Comparison of ENCODE assay signal across 27 mouse cellular contexts in genomic region chr1:69770209-69770608, GRCm38 (mm10). TPM values are rescaled to one million over a fixed set of nuclear protein-coding genes. Genes with fewer than 3 reads are reported as not detected.
DNase-seq lines count a peak whose midpoint lies in the region; ATAC-seq and TF ChIP-seq lines count a peak whose summit lies in the region.
"Had no signal": no experiment of that assay in that cellular context is flagged by ENCODE, and none has a peak within 500 bp of the region (broad histone marks: within the 10 kb centered on the region; RNA-seq: fewer than 3 reads in every experiment).

No protein-coding gene starts in this region.

- H3K27ac ChIP-seq in MEL (ENCODE audit: control insufficient read depth, low read depth, low read length), result no peak overlapping the region
- H3K27ac ChIP-seq in midbrain, embryonic 11.5 days (ENCODE audit: low read depth, low read length), result no peak overlapping the region
- H3K27ac ChIP-seq: embryonic facial prominence, embryonic 10.5 days; embryonic facial prominence, embryonic 13.5 days; forebrain, embryonic 12.5 days; forebrain, embryonic 15.5 days; heart, adult 2 months; heart, embryonic 10.5 days; heart, embryonic 13.5 days; hindbrain, embryonic 12.5 days; hindbrain, embryonic 15.5 days had no signal

- no peaks in the 10 kb centered on the region for H3K4me1 ChIP-seq in MEL (ENCODE audit: control insufficient read depth in 1 of 2, insufficient read depth in 2 of 2, low read length in 2 of 2)
- no peaks in the 10 kb centered on the region for H3K4me1 ChIP-seq in lung, adult 2 months (ENCODE audit: control insufficient read depth, insufficient read depth, low read length)
- no peaks in the 10 kb centered on the region; the same call in 1 of the 2 replicates for H3K4me1 ChIP-seq in midbrain, embryonic 11.5 days (ENCODE audit: control insufficient read depth, insufficient read depth, low read length)
- H3K4me1 ChIP-seq: forebrain, embryonic 15.5 days; heart, embryonic 10.5 days; heart, embryonic 13.5 days; hindbrain, embryonic 12.5 days had no signal

- H3K9ac ChIP-seq in MEL (ENCODE audit: control insufficient read depth, low read depth, low read length, poor library complexity, severe bottlenecking), result no peak overlapping the region
- H3K9ac ChIP-seq in midbrain, embryonic 11.5 days (ENCODE audit: low read length), result no peak overlapping the region
- H3K9ac ChIP-seq: embryonic facial prominence, embryonic 13.5 days; forebrain, embryonic 12.5 days; forebrain, embryonic 15.5 days; heart, embryonic 13.5 days; hindbrain, embryonic 12.5 days; hindbrain, embryonic 15.5 days had no signal

- no peak overlapping the region for H3K4me2 ChIP-seq in midbrain, embryonic 11.5 days
- H3K4me2 ChIP-seq: embryonic facial prominence, embryonic 13.5 days; forebrain, embryonic 12.5 days; forebrain, embryonic 15.5 days; heart, embryonic 13.5 days; hindbrain, embryonic 12.5 days; hindbrain, embryonic 15.5 days had no signal

- H3K79me2 ChIP-seq in MEL (ENCODE audit: control insufficient read depth, insufficient read depth, low read length, poor library complexity), result no peaks in the 10 kb centered on the region

- H3K27me3 ChIP-seq in MEL (ENCODE audit: control insufficient read depth in 1 of 2, insufficient read depth in 2 of 2, low read length in 2 of 2), result no peaks in the 10 kb centered on the region; a peak in 1 of 4 replicates
- no peaks in the 10 kb centered on the region for H3K27me3 ChIP-seq in midbrain, embryonic 11.5 days (ENCODE audit: control insufficient read depth, insufficient read depth, low read length)
- H3K27me3 ChIP-seq: embryonic facial prominence, embryonic 13.5 days; forebrain, embryonic 12.5 days; forebrain, embryonic 15.5 days; heart, embryonic 13.5 days; hindbrain, embryonic 12.5 days; hindbrain, embryonic 15.5 days had no signal

- TF ChIP-seq CTCF in MEL (IDR thresholded peaks at IDR 0.05 in 2 of 3, conservative IDR thresholded peaks at IDR 0.05 in 1 of 3; ENCODE audit: control insufficient read depth in 1 of 3, insufficient read depth in 1 of 3, low read depth in 2 of 3, low read length in 3 of 3, poor library complexity in 1 of 3, severe bottlenecking in 1 of 3), result no peak
- TF ChIP-seq CTCF in lung, adult 2 months (IDR thresholded peaks at IDR 0.05; ENCODE audit: insufficient read depth, low read length), result no peak

- peak; percentile 42 for DNase-seq in MEL (ENCODE audit: low read depth, low spot score)
- peak; percentile 75 for DNase-seq in induced T-regulatory cell, adult 2 months (ENCODE audit: low read depth)
- no peak for DNase-seq in lung, adult 2 months
- no peak for DNase-seq in midbrain, embryonic 11.5 days (ENCODE audit: low spot score, missing footprints)
- DNase-seq in cerebellum, postnatal 4 days (ENCODE audit: low spot score in 2 of 2), result no peak
- DNase-seq: adrenal gland, adult 2 months; adrenal gland, postnatal 25 days; cerebellum, adult 11-12 months; cerebellum, adult 8-10 months; cerebellum, postnatal 10 days; embryo, embryonic 11 days; gastrocnemius, postnatal 25 days; heart, adult 2 months; heart, postnatal 14 days; heart, postnatal 4 days had no signal

- no peak for TF ChIP-seq POLR2A in MEL (IDR thresholded peaks at IDR 0.05; ENCODE audit: control insufficient read depth in 1 of 2, insufficient read depth in 1 of 2, low read depth in 1 of 2, low read length in 2 of 2, poor library complexity in 1 of 2)
- no peak for TF ChIP-seq POLR2A in lung, adult 2 months (IDR thresholded peaks at IDR 0.05; ENCODE audit: borderline replicate concordance, extremely low read depth, low read depth, low read length)

- TF ChIP-seq EP300 in MEL (IDR thresholded peaks at IDR 0.05; ENCODE audit: low read depth in 1 of 2, low read length in 2 of 2), result no peak

- H3K4me3 ChIP-seq in MEL (ENCODE audit: control insufficient read depth in 1 of 2, insufficient read depth in 1 of 2, low read depth in 2 of 2, low read length in 2 of 2), result no peak overlapping the region
- H3K4me3 ChIP-seq in lung, adult 2 months (replicated peaks; ENCODE audit: extremely low read depth, low read depth, low read length), result no peak overlapping the region
- H3K4me3 ChIP-seq in midbrain, embryonic 11.5 days (ENCODE audit: low read depth, low read length), result no peak overlapping the region
- H3K4me3 ChIP-seq: embryonic facial prominence, embryonic 10.5 days; embryonic facial prominence, embryonic 13.5 days; erythroblast, embryonic 14.5 days; forebrain, embryonic 12.5 days; forebrain, embryonic 15.5 days; heart, adult 2 months; heart, embryonic 10.5 days; heart, embryonic 13.5 days; hindbrain, embryonic 12.5 days; hindbrain, embryonic 15.5 days had no signal

- no peak; the same call in 1 of the 2 replicates for TF ChIP-seq RAD21 in MEL (IDR thresholded peaks at IDR 0.05; ENCODE audit: low read depth, low read length)

- 76% methylated on average over 8 of the region's 8 CpGs for WGBS in lung, adult 2 months
- 89% methylated on average over 8 of the region's 8 CpGs for WGBS in midbrain, embryonic 11.5 days

- H3K36me3 ChIP-seq in MEL (ENCODE audit: control insufficient read depth in 1 of 2, insufficient read depth in 2 of 2, low read length in 2 of 2), result no peaks in the 10 kb centered on the region
- H3K36me3 ChIP-seq in midbrain, embryonic 11.5 days (ENCODE audit: control insufficient read depth, insufficient read depth, low read length), result no peaks in the 10 kb centered on the region
- H3K36me3 ChIP-seq: embryonic facial prominence, embryonic 10.5 days; embryonic facial prominence, embryonic 13.5 days; forebrain, embryonic 12.5 days; forebrain, embryonic 15.5 days; heart, embryonic 10.5 days; heart, embryonic 13.5 days; hindbrain, embryonic 12.5 days; hindbrain, embryonic 15.5 days had no signal

- ATAC-seq in common myeloid progenitor, adult 5-6 weeks (replicated peaks; ENCODE audit: low read depth, poor library complexity, severe bottlenecking), result peak; percentile 85
- no peak for ATAC-seq in midbrain, embryonic 11.5 days (ENCODE audit: low FRiP score)
- ATAC-seq: forebrain, embryonic 15.5 days; intestine, embryonic 16.5 days had no signal

- H3K9me3 ChIP-seq in MEL (replicated peaks; ENCODE audit: insufficient read depth, low read length), result no peaks in the 10 kb centered on the region
- H3K9me3 ChIP-seq in midbrain, embryonic 11.5 days (ENCODE audit: control insufficient read depth, low read length), result no peaks in the 10 kb centered on the region
- H3K9me3 ChIP-seq: embryonic facial prominence, embryonic 10.5 days; embryonic facial prominence, embryonic 13.5 days; forebrain, embryonic 12.5 days; forebrain, embryonic 15.5 days; heart, embryonic 10.5 days; heart, embryonic 13.5 days; hindbrain, embryonic 12.5 days; hindbrain, embryonic 15.5 days had no signal

TF ChIP-seq in MEL, 35 proteins besides CTCF, POLR2A, EP300 and RAD21:
- TF ChIP-seq KAT2A (conservative IDR thresholded peaks at IDR 0.05; ENCODE audit: low read depth, low read length) (no peak), POLR2AphosphoS2 (IDR thresholded peaks at IDR 0.05; ENCODE audit: low read length) (no peak), SMC3 (IDR thresholded peaks at IDR 0.05; ENCODE audit: low read depth, low read length) (no peak), ETS1 (IDR thresholded peaks at IDR 0.05; ENCODE audit: low read depth, low read length) (no peak), CHD2 (IDR thresholded peaks at IDR 0.05; ENCODE audit: low read length) (no peak)

RNA-seq across cellular contexts. Expression of gene Spag16, which starts 56.6 kb away (rescaled TPM):
- total RNA-seq in MEL (2012; rRNA removed), result not detected in 2 replicates
- polyA plus RNA-seq in MEL (2012; ENCODE audit: insufficient read depth in 1 of 2, insufficient read length in 2 of 2, low read depth in 1 of 2, low replicate concordance in 2 of 2, missing spikeins in 1 of 2), result not detected
- 0.05 TPM in 1 of 2 replicates, not detected in the other for total RNA-seq in common myeloid progenitor, adult 5-6 weeks (2017)
- 2.9 and 4.5 TPM in 2 replicates for polyA plus RNA-seq in lung, adult 2 months (2012; rRNA removed)
- polyA plus RNA-seq in midbrain, embryonic 11.5 days (2014; fragmentation: Nextera tagmentation; extraction: Ambion mirVana), result 2.6 and 3.7 TPM in 2 replicates
- total RNA-seq: adrenal gland, adult 2 months; adrenal gland, postnatal 25 days; gastrocnemius, adult 8-10 months; gastrocnemius, postnatal 25 days; heart, adult 2 months had no signal
- polyA plus RNA-seq: adrenal gland, adult 2 months; erythroblast, embryonic 14.5 days had no signal

Comparison
In these comparisons a context has a peak if more than half of its experiments do, and no peak if none do; other contexts are left out.
1. DNase-seq: peak in MEL (single experiment) and induced T-regulatory cell, adult 2 months (single experiment); none in lung, adult 2 months (single experiment), midbrain, embryonic 11.5 days (single experiment) and cerebellum, postnatal 4 days (0 of 2).